Mouse (Mus musculus): ENCODE results near the gene Mapk12. TPM values are rescaled to one million over a fixed set of nuclear protein-coding genes. Genes with fewer than 3 reads are reported as not detected.

Gene Mapk12
- total RNA-seq, 2 experiments from 2014 or later = 8.3 to 9.3 TPM

DNA sequence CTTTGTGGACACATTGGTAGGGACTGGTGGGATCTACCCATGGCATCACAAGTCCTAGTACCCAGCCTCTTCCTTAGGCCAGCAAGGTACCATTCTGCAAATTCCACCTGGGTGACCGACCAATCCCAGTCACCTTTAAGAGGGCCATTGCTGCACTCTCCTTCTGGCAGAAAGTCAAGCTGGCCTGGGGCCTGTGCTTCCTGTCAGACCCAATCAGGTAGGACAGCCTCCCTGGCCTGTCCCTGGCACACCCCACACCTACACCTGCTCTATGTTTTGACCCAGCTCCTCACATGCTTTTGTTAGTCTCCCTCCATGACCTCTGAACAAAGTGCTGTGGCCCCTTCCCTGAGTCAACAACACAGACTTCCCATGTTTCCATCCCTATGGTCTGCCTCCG is 55.7 kb downstream of the Mapk12 start:
- Histone ChIP-seq H3K4me3 (no peak overlapping the region), H3K27ac (no peak overlapping the region)
- TF ChIP-seq CTCF (IDR thresholded peaks at IDR 0.05) = no peak
- intact Hi-C loops (cut with DNase I) = no loop called here
- DNase-seq (ENCODE audit: extremely low spot score in 1 of 2, low spot score in 2 of 2) = no peak

- DNase-seq (ENCODE audit: extremely low spot score in 1 of 2, low spot score in 2 of 2) = no peak
- TF ChIP-seq CTCF (IDR thresholded peaks at IDR 0.05) = no peak
Observed at GRCm38 (mm10) chr15:89083906-89084305, 56.6 kb downstream of the Mapk12 start.

More at GRCm38 (mm10) chr15:89083906-89084305, 56.6 kb downstream of the Mapk12 start:
- no peak overlapping the region for H3K4me3 ChIP-seq
- no peak overlapping the region for H3K27ac ChIP-seq
- intact Hi-C loops (cut with DNase I) = no loop called here

Small RNA genes within 50 kb of the gene (microRNA-seq; reads per million reads assigned to microRNA genes)
- 2.9 to 4.5 reads per million in 2 experiments for gene Mir6958
- gene Mir7118 = 0.72 to 0.73 reads per million in 2 experiments

Other genes starting within 250 kb of the Mapk12 start
- gene Ttll8, start 186.3 kb downstream of the Mapk12 start, total RNA-seq (2021) = 1 to 10 TPM; 1.2 to 2.4 TPM
- gene Mlc1, start 161.7 kb downstream of the Mapk12 start, total RNA-seq (2021) = 100 to 1,000 TPM; 107 TPM
- not detected for gene Mov10l1, start 157.8 kb downstream of the Mapk12 start, total RNA-seq (2021)
- gene Panx2, start 81.0 kb downstream of the Mapk12 start, total RNA-seq (2021) = 100 to 1,000 TPM in 1 of 2 experiments, 10 to 100 TPM in 1; 99.1 to 121 TPM
- 10 to 100 TPM; 17.5 to 20.5 TPM for gene Trabd, start 65.6 kb downstream of the Mapk12 start, total RNA-seq (2021)
- gene Selenoo, start 51.6 kb downstream of the Mapk12 start, total RNA-seq (2021) = 10 to 100 TPM; 21.1 to 21.3 TPM
- gene Tubgcp6, start 17.6 kb downstream of the Mapk12 start, total RNA-seq (2021) = 10 to 100 TPM; 34.7 to 35.3 TPM
- gene Hdac10, start 12.0 kb downstream of the Mapk12 start, total RNA-seq (2021) = 10 to 100 TPM; 16.8 to 17.3 TPM
- gene Mapk11, start 8.9 kb upstream of the Mapk12 start, total RNA-seq (2021) = 10 to 100 TPM; 61.8 to 63.5 TPM
- gene Plxnb2, start 40.1 kb upstream of the Mapk12 start, total RNA-seq (2021) = 10 to 100 TPM; 49.4 to 53.3 TPM
- gene Dennd6b, start 55.8 kb upstream of the Mapk12 start, total RNA-seq (2021) = 10 to 100 TPM; 52.2 to 53.9 TPM
- gene Ppp6r2, start 70.8 kb upstream of the Mapk12 start, total RNA-seq (2021) = 100 to 1,000 TPM; 161 to 171 TPM
- 100 to 1,000 TPM; 244 to 245 TPM for gene Sbf1, start 174.6 kb upstream of the Mapk12 start, total RNA-seq (2021)
- gene Adm2, start 182.0 kb upstream of the Mapk12 start, total RNA-seq (2021) = not detected
- not detected for gene Miox, start 193.7 kb upstream of the Mapk12 start, total RNA-seq (2021)
- gene Lmf2, start 215.0 kb upstream of the Mapk12 start, total RNA-seq (2021) = 10 to 100 TPM; 18.8 to 19.8 TPM
- 100 to 1,000 TPM; 108 TPM for gene Ncaph2, start 215.0 kb upstream of the Mapk12 start, total RNA-seq (2021)
- 10 to 100 TPM; 28.5 to 29.1 TPM for gene Sco2, start 233.1 kb upstream of the Mapk12 start, total RNA-seq (2021)
- 1 to 10 TPM in 1 of 2 experiments, under 1 TPM in 1; 0.77 to 2.1 TPM for gene Tymp, start 236.3 kb upstream of the Mapk12 start, total RNA-seq (2021)
- 1 to 10 TPM; 1.1 to 1.8 TPM for gene Odf3b, start 238.6 kb upstream of the Mapk12 start, total RNA-seq (2021)
- under 1 TPM; 0.35 to 0.72 TPM for gene Klhdc7b, start 244.2 kb upstream of the Mapk12 start, total RNA-seq (2021)

All from left cerebral cortex, adult 2 months (tissue).